Mouse (Mus musculus): ENCODE results near the gene Efs.
"Not testable (repeated sequence)": the region's sequence is repeated elsewhere in the genome, so short reads cannot be mapped to it uniquely, and the experiment has no call there.

Efs gene

DNA sequence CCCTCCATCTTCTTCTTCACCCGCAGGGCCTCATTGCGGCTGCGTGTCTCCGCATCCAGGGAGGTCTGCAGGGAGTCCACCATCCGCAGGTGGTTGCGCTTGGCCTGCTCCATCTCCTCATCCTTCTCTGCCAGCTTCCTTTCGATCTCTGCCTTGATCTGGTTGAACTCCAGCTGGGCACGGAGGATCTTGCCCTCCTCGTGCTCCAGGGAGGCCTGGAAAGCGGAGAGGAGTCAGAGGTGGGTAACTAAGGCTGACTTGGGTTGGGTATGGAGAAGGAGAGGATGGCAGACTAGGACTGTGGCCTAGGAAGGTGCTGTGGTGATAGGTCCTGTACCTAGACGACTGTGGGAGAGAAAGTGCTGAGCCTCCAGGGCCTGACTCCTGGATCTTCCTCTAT, 21.1 kb upstream of the Efs start:
- not testable (repeated sequence) for DNase-seq

DNA sequence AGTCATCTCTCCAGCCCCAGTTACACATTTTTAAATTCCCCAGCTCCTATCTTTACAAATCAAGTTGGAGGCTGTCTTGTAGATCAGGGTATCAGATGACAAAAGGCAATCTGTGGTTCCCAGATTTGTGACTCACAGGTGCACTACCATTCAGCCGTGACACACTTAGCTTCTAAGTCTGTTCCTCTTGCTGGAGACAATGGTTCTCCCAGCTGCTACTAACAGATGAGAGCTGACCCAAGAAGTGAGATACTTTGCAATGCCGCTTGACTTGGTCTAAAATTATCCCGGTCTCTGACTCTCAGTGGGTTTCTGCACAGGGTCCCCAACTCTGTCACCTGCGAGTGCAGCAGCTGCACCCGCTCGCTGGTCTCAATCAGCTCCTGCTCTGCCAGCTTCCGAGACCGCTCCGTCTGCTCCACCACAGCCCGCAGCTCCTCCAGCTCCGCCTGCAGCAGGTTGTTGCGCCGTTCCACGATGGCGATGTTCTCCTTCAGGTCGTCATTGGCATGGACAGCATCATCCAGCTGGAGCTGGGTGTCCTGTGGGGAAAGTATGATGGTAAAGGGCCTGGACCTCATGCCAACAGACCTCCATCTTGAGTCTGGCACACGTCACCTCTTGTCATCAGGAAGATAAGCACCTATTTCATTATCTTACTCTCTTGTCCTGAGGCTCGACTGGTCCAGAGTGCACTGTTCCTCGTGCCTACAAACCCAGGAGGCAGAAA, 20.2 kb upstream of the Efs start:
- DNase-seq, result no peak

DNA sequence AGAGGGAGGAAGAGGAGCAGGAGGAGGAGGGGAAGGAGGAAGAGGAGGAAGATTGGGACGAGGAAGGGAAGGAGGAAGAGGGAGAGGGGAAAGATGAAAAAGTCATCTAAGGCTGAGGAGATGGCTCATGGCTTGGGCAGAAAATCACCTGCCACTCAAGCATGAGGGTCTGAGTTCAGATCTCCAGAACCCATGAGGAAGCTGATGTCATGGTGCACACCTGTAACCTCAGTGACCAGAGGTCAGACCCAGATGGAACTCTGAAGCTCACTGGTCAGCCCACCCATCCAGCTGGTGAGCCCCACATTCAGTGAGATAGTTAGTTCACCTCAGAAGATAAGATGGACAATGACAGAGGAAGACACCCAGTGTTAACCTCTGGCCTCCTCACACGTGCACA, 19.0 kb upstream of the Efs start:
- DNase-seq, result no peak

DNA sequence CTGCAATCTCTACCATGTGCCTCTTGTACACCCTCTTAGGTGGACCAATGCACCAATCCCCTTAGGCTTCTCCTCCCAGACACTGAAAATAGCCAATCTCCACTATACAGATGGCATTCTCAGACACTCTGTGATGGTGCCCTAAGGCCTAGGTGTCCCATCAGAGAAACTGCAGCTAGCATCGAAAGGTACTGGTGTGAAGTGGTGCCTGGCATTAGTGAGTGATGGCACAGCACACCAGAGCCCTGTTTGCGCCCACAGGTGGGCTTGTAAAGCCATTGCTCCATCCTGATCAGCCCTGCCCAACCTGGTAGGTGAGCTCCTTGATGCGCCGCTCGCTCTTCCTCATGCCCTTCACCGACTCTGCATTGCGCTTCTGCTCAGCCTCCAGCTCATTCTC, 18.0 kb upstream of the Efs start:
- DNase-seq, result no peak

DNA sequence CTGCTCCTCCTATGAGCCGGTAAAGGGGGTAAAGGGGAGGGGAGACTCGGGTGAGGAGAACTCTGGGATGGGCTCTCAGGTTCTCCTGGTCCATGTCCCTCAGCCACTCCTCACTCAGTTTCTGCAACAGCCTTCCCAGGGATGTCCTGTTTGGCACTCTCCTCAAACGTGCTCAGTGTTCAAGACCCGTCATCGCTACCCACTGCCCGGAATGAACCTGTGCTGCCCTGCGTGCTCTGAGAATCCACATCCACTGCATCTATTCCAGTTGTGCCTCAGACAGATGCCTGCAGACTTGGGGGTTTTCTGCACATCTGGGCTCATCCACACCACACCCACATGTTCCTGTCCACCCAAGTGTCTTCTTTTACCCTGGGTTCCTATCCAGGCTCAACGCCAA, 16.6 kb upstream of the Efs start:
- DNase-seq, result no peak

DNA sequence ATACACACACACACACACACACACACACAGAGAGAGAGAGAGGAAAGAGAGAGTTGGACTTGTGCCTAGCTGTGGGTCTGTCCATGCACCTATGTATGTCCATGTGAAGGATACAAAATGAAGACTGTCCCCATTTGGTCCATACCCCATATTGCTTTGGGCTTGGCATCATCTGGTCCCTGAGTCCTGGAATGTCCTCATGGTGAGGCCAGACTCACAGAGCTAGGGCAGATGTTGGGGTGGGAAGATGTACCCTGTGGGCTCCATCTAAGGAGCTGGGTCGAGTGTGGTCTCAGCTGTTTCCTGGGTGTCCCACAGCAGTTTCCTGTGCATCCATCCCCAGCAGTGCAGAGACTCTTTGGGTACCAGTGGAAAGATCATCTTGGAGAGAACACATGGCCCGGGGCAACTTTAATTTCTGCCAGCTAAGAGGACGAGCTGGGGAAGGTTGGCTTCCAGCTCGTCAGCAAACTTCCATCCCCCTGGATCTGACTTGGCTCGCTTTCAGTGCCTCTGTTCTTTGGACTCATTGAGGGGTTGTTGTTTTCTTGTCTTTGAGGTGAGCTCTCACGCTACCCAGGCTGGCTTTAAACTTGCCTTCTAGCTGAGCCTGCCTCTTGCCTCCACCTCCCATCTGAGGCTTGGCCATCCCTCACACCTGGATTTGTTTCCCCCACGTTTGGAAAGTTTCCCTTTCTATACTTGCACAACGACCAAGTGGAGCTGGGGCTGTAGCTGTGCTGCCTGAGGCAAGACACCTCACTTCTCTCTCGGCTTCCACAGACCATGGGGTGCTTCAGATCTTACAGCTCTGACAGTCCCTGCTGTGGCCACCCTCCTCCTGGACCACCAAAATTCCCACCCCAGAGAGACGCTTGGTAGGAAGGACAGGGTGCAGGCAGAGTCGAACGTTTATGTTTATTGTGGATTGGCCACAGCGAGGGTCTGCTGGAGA, 15.4 kb upstream of the Efs start:
- no peak for DNase-seq

DNA sequence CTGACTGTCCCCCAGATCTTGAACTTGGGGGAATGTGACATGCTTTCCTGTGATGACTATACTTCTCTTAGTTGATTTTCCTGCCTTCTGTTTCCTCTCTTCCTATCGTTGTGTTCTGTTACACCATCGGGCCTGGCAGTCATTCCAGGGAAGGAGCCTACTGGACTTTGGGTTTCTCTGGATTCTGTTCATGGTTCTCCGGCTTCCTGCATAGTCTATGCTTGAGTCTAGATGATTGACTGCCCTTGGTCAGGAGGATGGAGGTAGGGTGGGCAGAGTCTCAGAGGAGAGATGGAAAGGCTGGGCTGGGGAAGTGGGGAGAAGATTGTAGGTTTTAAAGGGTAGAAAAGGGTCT, 14.2 kb upstream of the Efs start:
- DNase-seq, result no peak

DNA sequence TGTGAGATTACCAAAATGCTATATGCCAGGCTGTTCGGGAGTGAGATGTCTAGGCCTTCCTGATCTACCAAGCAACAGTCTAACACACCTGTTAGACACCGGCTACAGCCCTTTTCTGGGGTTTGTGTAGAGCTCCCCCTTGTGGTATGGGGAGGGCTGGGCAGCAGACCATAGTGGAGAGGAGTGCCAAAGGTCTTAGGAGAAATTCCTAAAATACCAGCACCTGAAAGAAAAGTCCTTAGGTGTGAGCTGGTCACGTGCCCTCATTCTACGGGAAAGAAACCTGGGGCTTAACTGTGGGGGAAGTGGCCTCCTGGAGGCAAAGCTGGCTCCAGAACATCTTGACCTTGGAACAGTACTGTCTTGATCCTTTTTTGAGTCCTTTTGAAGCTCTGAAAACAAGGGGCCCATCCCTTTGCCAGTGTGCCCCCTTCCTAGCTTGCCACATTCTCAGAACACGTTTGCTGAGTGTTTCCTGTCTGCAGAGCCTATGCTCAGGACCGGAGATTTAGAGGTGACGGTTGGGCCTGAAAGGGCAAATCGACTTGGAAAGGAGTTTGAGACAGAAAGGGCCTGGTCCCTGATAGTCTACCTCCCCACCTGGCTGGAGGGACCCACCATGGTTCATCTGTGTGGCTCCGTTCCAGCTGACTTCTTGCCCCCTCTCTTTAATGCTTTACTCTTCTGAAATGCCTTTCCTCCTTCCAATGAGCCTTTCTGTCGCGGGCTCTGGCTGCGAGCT, 13.7 kb upstream of the Efs start:
- DNase-seq, result peak; percentile 85

DNA sequence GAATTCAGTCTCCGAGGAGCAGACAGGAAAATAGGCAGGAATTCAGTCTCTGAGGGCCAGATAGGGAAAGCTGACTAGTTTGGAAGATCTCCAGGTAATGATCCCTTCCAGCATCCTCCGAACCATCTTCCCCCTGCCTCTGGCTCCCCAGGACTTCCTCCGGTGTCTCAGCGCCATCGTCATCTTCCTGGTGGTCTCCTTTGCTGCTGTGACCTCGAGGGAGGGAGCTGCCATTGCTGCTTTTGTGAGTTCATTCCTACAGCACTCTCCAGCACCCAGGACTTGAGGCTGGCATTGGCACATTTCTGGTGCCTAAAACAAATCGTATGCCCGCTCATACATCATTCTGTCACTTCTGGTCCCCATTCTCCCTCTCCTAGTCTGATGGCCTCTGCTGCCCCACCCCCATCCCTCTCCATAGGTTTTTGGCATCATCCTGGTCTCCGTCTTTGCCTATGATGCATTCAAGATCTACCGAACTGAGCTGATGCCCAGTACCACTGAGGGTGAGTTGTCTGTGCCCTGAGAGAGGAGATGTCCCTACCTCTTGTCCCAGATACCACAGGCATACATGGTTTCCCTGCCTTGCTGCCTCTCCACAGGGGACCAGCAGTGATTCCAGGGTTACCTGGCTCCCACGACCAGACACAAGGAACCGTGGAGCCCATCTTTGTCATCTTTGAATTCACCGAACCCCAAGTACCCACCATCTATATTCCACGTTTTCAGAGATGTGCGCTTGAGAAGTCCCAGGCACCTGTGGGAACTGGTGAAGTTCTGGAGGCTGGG, 12.7 kb upstream of the Efs start:
- DNase-seq, result no peak

DNA sequence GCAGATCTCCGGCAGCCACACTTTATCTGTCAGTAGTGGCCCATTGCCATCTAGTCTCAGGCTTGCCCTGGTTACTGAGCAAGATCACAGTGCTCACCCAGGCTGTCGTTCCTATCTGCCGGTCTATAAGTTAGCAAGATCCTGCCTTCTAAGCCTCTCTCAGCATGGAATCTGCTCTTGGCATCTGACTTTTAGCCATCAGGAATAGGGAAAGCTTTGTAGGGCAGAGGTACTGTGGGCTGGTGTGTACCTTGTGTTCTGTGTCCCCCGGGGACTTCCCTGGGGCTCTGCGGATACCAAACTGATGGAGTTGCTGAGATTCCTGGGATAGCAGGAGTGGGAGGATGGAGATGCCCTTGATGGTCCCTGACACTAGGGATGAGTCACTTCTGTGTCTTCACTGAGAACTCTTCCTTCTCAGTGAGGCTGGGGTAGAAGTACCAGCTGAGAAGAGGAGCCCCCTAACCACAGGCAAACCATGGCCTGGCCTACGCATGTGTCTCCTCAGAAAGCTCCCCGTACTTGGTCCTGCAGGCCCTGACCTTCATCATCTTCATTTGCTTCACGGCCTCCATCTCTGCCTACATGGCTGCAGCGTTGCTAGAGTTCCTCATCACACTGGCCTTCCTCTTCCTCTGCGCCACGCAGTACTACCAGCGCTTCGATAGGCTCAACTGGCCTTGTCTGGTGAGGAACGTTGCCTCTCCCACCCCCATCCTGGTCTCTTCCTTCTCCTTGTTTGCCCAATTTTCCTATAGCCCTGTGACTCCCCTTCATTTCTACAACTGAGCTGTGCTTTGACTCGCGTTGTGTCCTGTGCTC, 11.6 kb upstream of the Efs start:
- DNase-seq, result no peak

DNA sequence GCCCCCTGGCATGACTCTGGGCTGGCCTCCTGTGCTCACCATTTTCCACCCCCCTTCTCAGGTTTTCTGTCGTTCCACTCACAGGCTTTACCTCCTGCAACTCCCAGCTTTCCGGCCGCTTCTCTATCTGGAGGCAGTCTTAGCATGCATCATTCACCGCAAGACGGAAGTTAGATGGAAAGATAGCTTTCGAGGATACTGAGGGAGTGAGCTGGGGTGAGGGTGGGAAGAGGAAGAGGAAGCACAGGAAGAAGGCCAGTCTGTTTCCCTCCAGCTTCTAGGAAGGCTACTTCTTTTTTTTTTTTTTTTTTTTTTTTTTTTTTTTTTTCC, 10.9 kb upstream of the Efs start:
- no peak for DNase-seq

DNA sequence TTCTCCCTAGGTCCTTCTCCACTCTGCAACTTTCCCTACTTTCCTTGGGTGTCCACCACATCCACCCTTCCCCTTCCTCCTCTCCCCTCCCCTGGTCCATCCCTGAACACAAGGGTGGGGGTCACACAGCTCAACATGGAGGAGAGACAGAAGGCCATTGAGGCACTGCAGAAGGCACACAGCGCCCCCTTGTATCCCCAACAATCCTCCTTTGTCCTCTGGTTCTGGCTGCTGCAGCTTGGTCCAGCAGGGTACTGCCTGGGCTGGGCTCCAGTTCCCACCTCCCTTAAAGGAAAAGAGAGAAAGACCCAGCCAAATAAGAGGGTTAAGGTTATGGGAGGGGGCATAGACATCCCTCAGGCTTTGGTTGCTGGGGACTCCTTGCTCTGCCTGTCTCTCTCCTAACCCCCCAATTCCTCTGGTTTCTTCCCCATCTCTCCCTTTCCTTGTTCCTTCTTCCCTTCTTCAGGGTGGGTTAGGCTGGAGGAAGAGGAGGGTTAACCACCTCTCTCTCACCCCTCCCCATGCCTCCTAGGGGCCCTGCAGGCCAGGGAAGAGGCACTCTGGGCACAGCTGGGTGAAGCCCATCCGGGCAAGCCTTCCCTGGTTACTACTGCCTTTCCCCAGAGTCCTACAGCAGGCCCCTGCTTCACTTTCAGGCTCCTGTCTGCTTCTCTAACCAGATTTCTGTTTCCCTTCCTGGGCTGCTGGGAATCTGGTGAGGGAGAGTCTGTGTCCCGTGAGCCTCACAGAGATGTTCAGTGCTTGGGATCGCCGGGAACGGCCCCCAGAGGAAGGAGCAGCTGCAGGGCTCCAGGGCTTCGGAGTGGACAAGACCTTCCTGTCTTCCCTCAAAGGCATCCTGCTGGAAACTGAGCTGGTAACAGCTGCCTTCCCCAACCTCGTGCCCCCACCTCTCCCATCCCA, 10.2 kb upstream of the Efs start, which contains the start of gene Cmtm5:
TSS of gene Cmtm5 (plus strand) at position 358 of the 927 bp plus-strand sequence.
- no peak for DNase-seq

DNA sequence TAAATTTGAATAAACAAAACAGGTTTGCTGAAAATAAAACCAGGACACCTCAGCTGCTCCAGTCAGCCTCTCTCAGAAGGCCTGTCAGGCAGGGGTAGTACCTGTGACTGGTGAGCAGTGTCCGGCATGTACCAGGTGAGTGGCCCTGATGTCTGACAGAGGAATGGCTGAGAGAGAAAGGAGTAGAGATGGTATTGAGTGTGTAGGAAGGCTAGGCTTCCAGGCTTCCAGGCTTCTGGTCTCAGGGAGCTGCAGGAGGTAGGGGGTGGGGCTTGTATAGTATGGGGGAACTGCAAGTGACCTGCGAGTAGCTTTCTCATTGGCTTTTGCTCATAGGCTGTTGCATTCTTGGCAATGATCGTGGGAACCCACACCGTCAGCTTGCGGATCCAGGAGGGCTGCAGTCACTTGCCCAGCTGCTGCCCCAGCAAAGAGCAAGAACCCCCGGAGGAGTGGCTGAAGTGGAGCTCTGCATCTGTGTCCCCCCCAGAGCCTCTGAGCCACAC, 6.8 kb upstream of the Efs start, which contains the start of gene Il25:
TSS of gene Il25 (plus strand) at position 51 of the 506 bp plus-strand sequence.
- DNase-seq, result no peak

DNA sequence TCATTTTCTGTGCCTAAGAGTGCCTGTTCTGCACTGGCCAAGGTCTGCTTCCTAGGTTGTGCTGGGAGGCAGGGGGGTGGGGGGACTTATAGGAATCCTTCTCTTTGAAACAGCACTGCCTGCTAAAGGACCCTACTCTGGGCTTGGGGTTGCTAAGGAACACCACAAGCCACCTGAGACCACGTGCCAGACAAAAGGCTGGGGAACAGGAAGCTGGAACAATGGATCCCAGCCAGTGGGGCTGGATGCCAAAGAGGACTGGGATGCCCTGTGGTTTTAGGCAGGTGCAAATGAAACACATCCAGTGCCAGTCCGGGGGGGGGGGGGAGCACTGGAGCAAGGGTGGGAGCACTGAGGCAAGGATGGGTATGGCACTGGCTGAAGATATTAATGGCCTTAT, 4.5 kb upstream of the Efs start:
- DNase-seq, result peak; percentile 47

DNA sequence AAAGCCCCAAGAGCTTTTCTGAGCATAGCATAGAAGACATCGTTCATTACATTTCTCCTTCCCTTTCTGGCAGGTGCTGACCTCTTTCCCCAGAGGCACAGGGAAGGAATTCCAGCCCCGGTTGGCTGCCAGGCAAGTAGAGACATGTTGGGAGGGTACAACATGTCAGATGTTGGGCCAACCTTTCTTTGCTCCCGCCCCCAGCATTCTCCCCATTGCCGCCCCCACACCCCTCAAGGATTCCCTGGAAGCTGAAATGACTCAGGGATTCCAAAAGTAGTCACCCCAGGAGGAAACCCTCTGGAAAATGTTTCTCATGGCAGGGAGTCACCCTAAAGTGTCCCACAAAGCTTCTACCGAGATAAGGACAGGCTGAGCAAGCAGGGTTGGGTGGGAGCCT, 3.9 kb upstream of the Efs start:
- no peak for DNase-seq

DNA sequence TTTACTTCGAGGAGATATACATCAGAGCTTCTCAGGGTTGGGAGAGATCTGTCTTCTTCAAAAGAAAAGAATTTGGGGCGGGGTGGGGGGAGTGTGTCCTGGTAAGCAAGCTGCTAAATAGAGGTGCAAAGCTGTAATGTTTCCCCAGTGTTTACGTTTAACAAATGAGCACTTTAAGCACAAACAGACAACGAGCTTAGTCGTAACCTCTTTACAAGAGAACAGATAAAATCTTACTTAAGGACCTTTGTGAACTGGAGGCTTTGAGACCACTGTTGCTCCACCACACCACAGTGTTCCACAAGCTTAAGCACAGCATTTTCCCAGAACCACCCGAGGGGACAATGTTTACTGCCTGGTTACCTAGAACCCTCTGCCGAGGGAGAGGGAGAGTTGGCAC, 1.4 kb upstream of the Efs start:
- DNase-seq, result no peak

DNA sequence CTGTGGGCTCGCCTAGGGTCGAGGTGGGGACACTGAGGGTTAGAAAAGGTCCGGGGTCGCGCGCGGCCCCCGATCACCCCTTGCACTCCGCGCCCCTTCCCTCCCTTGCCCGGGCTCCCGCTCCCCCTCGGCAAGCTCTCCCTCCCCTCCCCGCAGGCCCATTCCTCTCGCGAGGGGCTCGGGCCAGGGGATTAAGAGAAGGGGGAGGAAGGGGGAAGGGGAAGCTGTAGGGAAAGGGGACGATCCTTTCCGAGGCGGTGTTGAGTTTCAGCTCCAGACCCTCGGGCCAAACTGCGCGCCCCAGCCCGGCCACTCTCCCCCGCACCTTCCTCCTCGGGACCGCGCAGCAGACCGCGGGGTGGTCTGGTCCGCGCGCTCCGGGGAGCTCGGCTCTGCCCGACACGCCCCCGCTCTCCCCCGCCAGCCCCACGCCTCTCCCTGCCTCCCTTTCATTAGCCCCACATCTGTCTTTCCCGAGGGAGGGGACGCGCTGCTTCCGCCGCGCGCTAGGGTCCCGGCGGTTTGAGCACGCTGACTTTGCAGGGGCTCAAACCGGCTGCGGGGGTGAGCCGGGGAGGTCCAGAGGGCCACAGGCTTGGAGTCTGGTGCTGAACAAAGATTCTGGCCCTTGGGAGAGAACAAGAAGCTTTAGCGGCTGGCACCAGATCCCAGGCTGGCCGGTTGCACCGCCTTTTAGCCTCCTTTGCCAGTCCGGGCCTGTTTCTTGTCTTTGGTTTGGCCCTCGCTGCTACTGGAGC, 654 bp upstream of the Efs start:
- DNase-seq, result peak; percentile 28

DNA sequence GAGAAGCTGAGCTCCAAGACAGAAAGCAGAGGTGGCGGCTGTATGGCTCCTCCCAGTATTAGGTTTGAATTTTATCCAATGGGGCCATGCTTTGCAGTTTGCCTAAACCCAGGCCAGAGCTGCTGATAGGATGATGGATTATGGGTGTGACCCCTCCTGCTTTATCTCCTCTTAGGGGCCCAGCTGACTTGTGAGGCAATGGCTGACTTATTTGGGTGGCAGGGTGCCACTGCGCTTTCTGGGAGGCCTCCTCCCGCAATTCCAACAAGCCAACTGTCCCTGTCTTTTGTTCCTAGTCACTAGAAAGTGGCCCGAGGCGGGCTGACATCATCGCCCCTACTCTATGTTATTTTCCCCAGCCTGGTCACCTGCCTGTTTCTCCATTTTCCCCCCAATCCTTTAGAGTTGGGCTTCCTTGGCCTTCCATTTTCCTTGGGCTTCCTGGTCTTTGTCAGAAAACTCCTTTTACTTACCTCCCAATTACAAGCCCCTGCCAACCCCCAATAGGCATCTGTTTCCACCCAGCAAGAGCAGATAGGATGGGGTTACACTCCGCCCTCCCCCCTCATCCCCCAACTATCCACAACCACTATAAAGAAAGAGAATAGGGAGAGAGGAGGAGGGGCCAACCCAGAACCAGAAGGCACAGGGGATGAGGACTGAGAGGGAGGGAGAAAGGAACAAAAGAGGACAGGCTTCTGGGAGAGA, 1.1 kb downstream of the Efs start:
- peak; percentile 55 for DNase-seq

All from lung, postnatal 36 days (tissue).